Mouse (Mus musculus) G1E (cell line): ENCODE measurements around the gene Myt1l. TPM values are rescaled to one million over a fixed set of nuclear protein-coding genes. Genes with fewer than 3 reads are reported as not detected.

Experiments
- ATAC-seq: 2 replicates; pipeline ENCODE4 v1.8.0; 2016; ENCODE audit warnings: mild to moderate bottlenecking; ENCODE audit not compliant: insufficient number of reproducible peaks, poor library complexity, low FRiP score, severe bottlenecking; ENCODE audit errors: extremely low read depth
- DNase-seq: peaks from one replicate; pipeline ENCODE4 v3.0.0; 2012; ENCODE audit warnings: low spot score
- H3K27me3 ChIP-seq: 2 replicates; pipeline ENCODE4 v1.6.1; 2012; ENCODE audit warnings: mild to moderate bottlenecking, low read length, inconsistent platforms; ENCODE audit not compliant: insufficient read depth
- H3K36me3 ChIP-seq: replicated peaks from 2 replicates; pipeline ENCODE3; 2012; ENCODE audit warnings: mild to moderate bottlenecking, inconsistent platforms
- H3K4me1 ChIP-seq: 2 replicates; pipeline ENCODE4 v1.6.1; 2012; ENCODE audit warnings: low read depth, low read length, inconsistent platforms, mixed read lengths; ENCODE audit not compliant: insufficient read depth
- H3K4me3 ChIP-seq: 2 replicates; pipeline ENCODE4 v1.5.1; 2012; ENCODE audit warnings: low read depth, mild to moderate bottlenecking, inconsistent platforms, low read length, moderate library complexity, mixed read lengths
- H3K9me3 ChIP-seq: replicated peaks from 2 replicates; pipeline ENCODE4 v1.6.1; 2012; ENCODE audit warnings: inconsistent platforms
- CTCF ChIP-seq: IDR thresholded peaks from 2 replicates; pipeline ENCODE4 v1.5.1; 2012; ENCODE audit warnings: low read depth, low read length, inconsistent platforms, mixed read lengths
- GATA1 ChIP-seq: IDR thresholded peaks from 2 replicates; pipeline ENCODE4 v1.6.1; 2012; ENCODE audit warnings: borderline replicate concordance, low read length, inconsistent platforms, mixed read lengths
- GATA2 ChIP-seq: IDR thresholded peaks from 2 replicates; pipeline ENCODE4 v1.6.1; 2012; ENCODE audit warnings: low read depth, low read length, inconsistent platforms, borderline replicate concordance
- POLR2AphosphoS5 ChIP-seq: IDR thresholded peaks from 2 replicates; pipeline ENCODE4 v1.6.1; 2012; ENCODE audit warnings: low read depth, low read length, inconsistent platforms; ENCODE audit not compliant: insufficient replicate concordance
- TAL1 ChIP-seq: conservative IDR thresholded peaks from 2 replicates; pipeline ENCODE4 v1.6.1; 2012; ENCODE audit warnings: low read depth, low read length, inconsistent platforms, mixed read lengths
- polyA plus RNA-seq: library from polyadenylated mRNA; stranded (reverse); fragments of >175 nt; gene quantifications from 2 replicates; pipeline ENCODE4 v1.2.3, GENCODE M21; 2012
- total RNA-seq, 2 experiments: library from RNA; stranded (forward) in 1 of 2; stranded (reverse) in 1 of 2; fragments of 200-1000 nt in 1 of 2; fragments of >200 nt in 1 of 2; fragmentation: Nextera tagmentation in 1 of 2; gene quantifications; 2 replicates each; pipeline ENCODE4 v1.2.3; 2014 to 2017

The Myt1l gene
- total and polyA plus RNA-seq, 3 experiments: 0.33 TPM; not detected in 2

GRCm38 (mm10) chr12:29815466-29815865 lies 287.3 kb downstream of the Myt1l start:
- Histone ChIP-seq H3K4me1 (no peaks in the 10 kb centered on the region), H3K27me3 (no peaks in the 10 kb centered on the region), H3K36me3 (no peaks in the 10 kb centered on the region), H3K9me3 (peaks cover 49% of the 10 kb centered on the region), H3K4me3 (no peak overlapping the region)
- ATAC-seq (no peak), DNase-seq (no peak)
- no peak for TF ChIP-seq CTCF
- TF ChIP-seq GATA2: no peak
- no peak for TF ChIP-seq TAL1
- no peak for TF ChIP-seq GATA1
- TF ChIP-seq POLR2AphosphoS5: no peak

GRCm38 (mm10) chr12:29816130-29816529 lies 287.9 kb downstream of the Myt1l start:
- H3K9me3 ChIP-seq: peaks cover 48% of the 10 kb centered on the region
- no peaks in the 10 kb centered on the region for H3K4me1 ChIP-seq
- no peaks in the 10 kb centered on the region for H3K27me3 ChIP-seq
- DNase-seq (no peak), ATAC-seq (no peak)
- H3K4me3 ChIP-seq: no peak overlapping the region
- TF ChIP-seq CTCF (no peak), TAL1 (no peak), POLR2AphosphoS5 (no peak), GATA2 (no peak), GATA1 (no peak)
- no peaks in the 10 kb centered on the region for H3K36me3 ChIP-seq

GRCm38 (mm10) chr12:29816761-29817160 lies 288.6 kb downstream of the Myt1l start:
- H3K36me3 ChIP-seq: no peaks in the 10 kb centered on the region
- H3K4me1 ChIP-seq: no peaks in the 10 kb centered on the region
- DNase-seq: no peak
- no peaks in the 10 kb centered on the region for H3K27me3 ChIP-seq
- peaks cover 47% of the 10 kb centered on the region for H3K9me3 ChIP-seq
- H3K4me3 ChIP-seq: no peak overlapping the region
- ATAC-seq: no peak
- no peak for TF ChIP-seq POLR2AphosphoS5
- no peak for TF ChIP-seq CTCF
- no peak for TF ChIP-seq GATA2
- no peak for TF ChIP-seq TAL1

- Histone ChIP-seq H3K9me3 (peaks cover 55% of the 10 kb centered on the region), H3K4me1 (no peaks in the 10 kb centered on the region), H3K27me3 (no peaks in the 10 kb centered on the region)
Measured at GRCm38 (mm10) chr12:29822216-29822615, 294.0 kb downstream of the Myt1l start.

GRCm38 (mm10) chr12:29823766-29824417 lies 295.7 kb downstream of the Myt1l start:
- no peak for DNase-seq
- TF ChIP-seq POLR2AphosphoS5 (no peak), TAL1 (no peak), GATA2 (no peak), CTCF (no peak), GATA1 (no peak)
- Histone ChIP-seq H3K9me3 (peaks cover 53% of the 10 kb centered on the region), H3K36me3 (no peaks in the 10 kb centered on the region), H3K27me3 (no peaks in the 10 kb centered on the region), H3K4me3 (no peak overlapping the region), H3K4me1 (no peaks in the 10 kb centered on the region)
- ATAC-seq: no peak

More at GRCm38 (mm10) chr12:29822216-29822615, 294.0 kb downstream of the Myt1l start:
- DNase-seq (no peak), ATAC-seq (no peak)
- no peaks in the 10 kb centered on the region for H3K36me3 ChIP-seq
- TF ChIP-seq GATA2 (no peak), POLR2AphosphoS5 (no peak), CTCF (no peak), TAL1 (no peak), GATA1 (no peak)
- H3K4me3 ChIP-seq: no peak overlapping the region

GRCm38 (mm10) chr12:29830571-29830970 lies 302.4 kb downstream of the Myt1l start:
- no peak for ATAC-seq
- DNase-seq: no peak
- peaks cover 49% of the 10 kb centered on the region for H3K9me3 ChIP-seq
- no peak overlapping the region for H3K4me3 ChIP-seq
- no peaks in the 10 kb centered on the region for H3K4me1 ChIP-seq
- no peak for TF ChIP-seq CTCF
- TF ChIP-seq GATA2: no peak
- TF ChIP-seq TAL1: no peak
- no peak for TF ChIP-seq GATA1
- TF ChIP-seq POLR2AphosphoS5: no peak
- H3K27me3 ChIP-seq: no peaks in the 10 kb centered on the region; the same call in 1 of the 2 replicates
- no peaks in the 10 kb centered on the region for H3K36me3 ChIP-seq
